Mouse (Mus musculus) limb, embryonic 10.5 days (tissue): ENCODE data around the gene Grk5. TPM values are rescaled to one million over a fixed set of nuclear protein-coding genes. Genes with fewer than 3 reads are reported as not detected.
"Not testable (repeated sequence)": the region's sequence is repeated elsewhere in the genome, so short reads cannot be mapped to it uniquely, and the experiment has no call there.

Experiments
- DNase-seq: peaks from one replicate; pipeline ENCODE4 v3.0.0-alpha.2; 2017; ENCODE audit warnings: low spot score
- H3K27ac ChIP-seq: fragments of 300-500 bp; sonication (generic); 2 replicates; pipeline ENCODE4 v1.5.1; 2016; ENCODE audit warnings: mild to moderate bottlenecking
- H3K27me3 ChIP-seq: fragments of 300-500 bp; sonication (generic); 2 replicates; pipeline ENCODE4 v1.6.1; 2016; ENCODE audit warnings: low read depth, mild to moderate bottlenecking; ENCODE audit not compliant: poor library complexity, severe bottlenecking
- H3K36me3 ChIP-seq: fragments of 300-500 bp; sonication (generic); 2 replicates; pipeline ENCODE4 v1.6.1; 2016; ENCODE audit warnings: mild to moderate bottlenecking, moderate library complexity
- H3K4me1 ChIP-seq: fragments of 300-500 bp; sonication (generic); 2 replicates; pipeline ENCODE4 v1.6.1; 2016
- H3K4me3 ChIP-seq: fragments of 300-500 bp; sonication (generic); 2 replicates; pipeline ENCODE4 v1.5.1; 2016; ENCODE audit warnings: mild to moderate bottlenecking, moderate library complexity
- H3K9me3 ChIP-seq: fragments of 300-500 bp; sonication (generic); replicated peaks from 2 replicates; pipeline ENCODE4 v1.6.1; 2016; ENCODE audit warnings: mild to moderate bottlenecking
- WGBS: fragments of 180-500 bp; shearing (Covaris S2); methylation state at CpG from one replicate; pipeline ENCODE4 v1.1.7; 2016; 5-methylcytosine and 5-hydroxymethylcytosine counted together
- polyA plus RNA-seq: library from polyadenylated mRNA; unstranded; fragments of >200 nt; fragmentation: Nextera tagmentation; extraction: Ambion mirVana; gene quantifications from 2 replicates; pipeline ENCODE4 v1.2.1, GENCODE M21; 2016

Grk5 gene
- polyA plus RNA-seq, 1 experiment from 2014 or later = 1.6 TPM

DNA sequence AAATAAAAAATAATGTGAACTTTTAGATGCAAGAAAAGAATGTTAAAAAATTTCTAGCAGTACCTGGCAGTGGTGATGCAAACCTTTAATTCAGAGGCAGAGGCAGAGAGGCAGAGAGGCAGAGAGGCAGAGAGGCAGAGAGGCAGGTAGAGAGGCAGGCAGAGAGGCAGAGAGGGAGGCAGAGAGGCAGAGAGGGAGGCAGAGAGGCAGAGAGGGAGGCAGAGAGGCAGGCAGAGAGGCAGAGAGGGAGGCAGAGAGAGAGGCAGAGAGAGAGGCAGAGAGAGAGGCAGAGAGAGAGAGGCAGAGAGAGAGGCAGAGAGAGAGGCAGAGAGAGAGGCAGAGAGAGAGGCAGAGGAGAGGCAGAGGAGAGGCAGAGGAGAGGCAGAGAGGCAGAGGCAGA is 35.0 kb downstream of the Grk5 start:
- not testable (repeated sequence) for H3K4me3 ChIP-seq, H3K36me3 ChIP-seq, DNase-seq, H3K27me3 ChIP-seq, H3K9me3 ChIP-seq, H3K4me1 ChIP-seq, H3K27ac ChIP-seq

DNA sequence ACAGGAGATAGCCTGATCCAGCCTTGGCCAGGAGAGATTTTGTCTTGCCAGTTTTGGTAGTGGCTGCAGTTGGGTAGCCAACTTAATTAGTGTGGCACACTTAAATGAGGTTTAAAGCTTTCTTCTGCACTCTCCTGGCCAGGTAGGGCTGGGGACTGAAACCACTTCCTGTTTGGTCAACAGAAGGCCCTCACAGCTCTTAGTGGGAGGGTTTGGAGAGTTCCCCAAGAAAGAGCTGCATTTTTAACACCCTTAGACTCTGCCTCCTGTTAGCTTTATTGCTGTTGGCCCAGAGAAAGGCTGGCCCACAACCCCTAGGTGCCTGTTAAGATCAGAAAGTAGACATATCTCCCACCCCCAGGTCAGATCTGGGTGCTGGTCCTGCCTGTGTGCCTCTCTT is 45.5 kb downstream of the Grk5 start:
- no peak for DNase-seq
- Histone ChIP-seq H3K27me3 (no peaks in the 10 kb centered on the region), H3K9me3 (no peaks in the 10 kb centered on the region), H3K4me1 (0 out of 2 replicates have a peak, but pooled peaks cover 3% of the 10 kb centered on the region), H3K27ac (no peak overlapping the region), H3K4me3 (no peak overlapping the region), H3K36me3 (no peaks in the 10 kb centered on the region)

DNA sequence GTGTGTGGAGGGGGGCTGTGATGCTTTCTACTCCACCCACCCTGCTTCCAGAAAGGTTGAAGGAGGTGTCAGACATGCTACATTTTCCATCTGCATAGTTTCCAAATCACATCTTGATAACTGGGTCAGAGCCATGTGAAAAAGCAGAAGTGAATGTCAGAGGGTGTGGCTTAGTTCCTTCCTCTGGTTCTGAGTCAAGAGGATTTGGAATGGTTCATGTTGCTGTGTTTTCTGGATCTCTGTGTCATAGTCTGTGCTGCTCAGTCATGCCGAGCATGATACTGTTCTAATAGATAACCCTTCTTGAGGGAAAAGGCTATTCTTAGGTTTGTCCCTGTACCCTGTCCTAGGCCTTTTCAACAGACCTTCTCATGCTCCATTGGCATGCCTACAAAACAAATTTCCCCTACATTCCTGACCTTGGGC is 50.4 kb downstream of the Grk5 start:
- 91% methylated on average over 1 of the region's 1 CpGs for WGBS
- H3K9me3 ChIP-seq = no peaks in the 10 kb centered on the region
- H3K27ac ChIP-seq = no peak overlapping the region
- H3K4me3 ChIP-seq = no peak overlapping the region
- H3K36me3 ChIP-seq = no peaks in the 10 kb centered on the region
- no peak for DNase-seq
- H3K27me3 ChIP-seq = no peaks in the 10 kb centered on the region
- H3K4me1 ChIP-seq = 0 out of 2 replicates have a peak, but pooled peaks cover 3% of the 10 kb centered on the region

DNA sequence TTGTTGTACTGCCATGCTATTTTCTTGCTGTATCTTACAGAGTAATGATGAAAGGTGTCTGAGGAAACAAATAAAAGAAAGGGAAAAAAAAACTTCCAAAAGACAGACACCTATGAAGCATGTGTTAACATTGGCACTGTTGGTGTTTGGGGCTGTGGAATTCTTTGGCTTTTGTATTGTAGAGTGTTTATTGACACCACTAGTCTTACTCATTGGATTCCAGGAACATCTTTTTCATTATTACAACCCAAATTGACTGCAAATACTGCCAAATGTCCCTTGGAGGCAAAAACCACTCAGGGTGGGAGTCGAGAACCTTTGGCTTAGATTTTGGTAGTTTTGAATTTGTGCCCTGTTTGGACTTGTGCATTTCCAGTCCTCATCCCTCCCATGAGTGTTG is 51.3 kb downstream of the Grk5 start:
- Histone ChIP-seq H3K4me3 (no peak overlapping the region), H3K27ac (no peak overlapping the region), H3K9me3 (no peaks in the 10 kb centered on the region), H3K36me3 (no peaks in the 10 kb centered on the region), H3K27me3 (no peaks in the 10 kb centered on the region), H3K4me1 (peaks cover 3% of the 10 kb centered on the region; the same call in 1 of the 2 replicates)
- WGBS = 87% methylated on average over 1 of the region's 1 CpGs
- DNase-seq = no peak

DNA sequence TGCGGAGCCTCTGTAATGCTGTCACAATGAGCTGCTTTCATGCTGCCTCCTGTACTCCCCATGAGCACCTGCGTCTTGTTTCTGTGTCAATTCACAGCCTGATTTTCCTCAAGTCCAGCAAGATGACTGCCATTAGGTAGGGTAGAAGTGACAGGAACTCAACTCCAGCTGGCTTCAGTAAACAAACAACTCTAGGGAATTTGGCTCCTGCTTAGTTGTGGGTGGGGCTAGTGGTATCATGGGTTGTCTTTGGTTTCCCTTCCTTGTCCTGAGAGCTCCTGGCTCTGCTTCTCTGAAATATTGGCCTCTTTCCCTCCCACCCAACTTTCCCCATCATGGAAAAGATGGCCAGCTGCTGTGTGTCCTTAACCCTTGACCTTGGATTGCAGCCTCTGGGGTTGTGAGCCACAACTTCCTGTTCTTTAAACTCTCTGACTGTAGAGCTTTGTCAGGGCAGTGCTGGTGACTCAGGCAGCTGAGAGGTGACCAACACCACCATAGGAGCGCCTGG is 56.3 kb downstream of the Grk5 start:
- Histone ChIP-seq H3K4me1 (peaks cover 21% of the 10 kb centered on the region), H3K27me3 (no peaks in the 10 kb centered on the region), H3K9me3 (no peaks in the 10 kb centered on the region), H3K27ac (no peak overlapping the region), H3K36me3 (no peaks in the 10 kb centered on the region), H3K4me3 (no peak overlapping the region)
- 61% methylated on average over 3 of the region's 3 CpGs for WGBS
- no peak for DNase-seq

DNA sequence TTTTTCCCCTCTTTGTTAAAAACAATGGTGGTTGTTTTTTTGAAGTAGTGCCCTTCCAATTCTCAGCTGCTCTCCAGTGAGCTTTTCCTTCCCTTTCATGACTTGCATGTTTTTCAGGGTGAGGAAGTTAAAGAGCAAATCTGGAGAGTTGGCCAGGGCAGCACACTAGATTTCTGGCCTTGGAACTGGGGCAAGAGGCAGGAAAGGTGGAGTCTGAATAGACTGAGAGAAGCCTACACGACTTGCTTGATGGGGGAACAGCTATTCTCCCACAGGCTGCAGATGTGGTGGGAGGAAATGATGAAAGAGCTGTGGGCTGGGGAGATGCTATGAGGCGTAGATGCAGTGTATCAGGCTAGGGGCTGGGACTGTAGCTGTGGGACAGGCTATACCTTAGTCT is 57.1 kb downstream of the Grk5 start:
- H3K9me3 ChIP-seq = no peaks in the 10 kb centered on the region
- no peaks in the 10 kb centered on the region for H3K36me3 ChIP-seq
- H3K4me3 ChIP-seq = no peak overlapping the region
- 71% methylated on average over 2 of the region's 2 CpGs for WGBS
- no peak for DNase-seq
- H3K27ac ChIP-seq = no peak overlapping the region
- H3K27me3 ChIP-seq = no peaks in the 10 kb centered on the region
- peaks cover 21% of the 10 kb centered on the region for H3K4me1 ChIP-seq

DNA sequence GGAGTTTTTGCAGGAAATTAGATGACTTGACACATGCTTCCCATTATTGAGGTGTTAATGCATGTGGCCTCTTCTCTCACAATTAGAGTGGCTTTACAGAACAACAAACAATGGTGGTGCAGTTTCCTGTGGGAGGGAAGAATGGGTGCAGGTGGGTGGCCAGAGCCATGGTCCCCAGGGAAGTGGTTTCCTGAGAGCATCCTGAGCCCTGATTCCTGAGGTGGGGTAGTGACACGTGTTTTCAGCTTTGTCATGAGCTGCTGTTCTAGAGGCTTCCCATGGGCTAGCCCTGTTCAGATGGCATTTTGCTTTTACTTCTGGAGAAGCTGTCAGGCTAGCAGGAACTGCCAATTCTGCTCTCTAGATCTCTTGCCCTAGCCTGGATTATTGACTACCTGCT is 59.4 kb downstream of the Grk5 start:
- Histone ChIP-seq H3K4me1 (peaks cover 21% of the 10 kb centered on the region), H3K36me3 (no peaks in the 10 kb centered on the region), H3K27me3 (no peaks in the 10 kb centered on the region), H3K27ac (no peak overlapping the region), H3K4me3 (no peak overlapping the region), H3K9me3 (no peaks in the 10 kb centered on the region)
- 41% methylated on average over 1 of the region's 1 CpGs for WGBS
- no peak for DNase-seq

DNA sequence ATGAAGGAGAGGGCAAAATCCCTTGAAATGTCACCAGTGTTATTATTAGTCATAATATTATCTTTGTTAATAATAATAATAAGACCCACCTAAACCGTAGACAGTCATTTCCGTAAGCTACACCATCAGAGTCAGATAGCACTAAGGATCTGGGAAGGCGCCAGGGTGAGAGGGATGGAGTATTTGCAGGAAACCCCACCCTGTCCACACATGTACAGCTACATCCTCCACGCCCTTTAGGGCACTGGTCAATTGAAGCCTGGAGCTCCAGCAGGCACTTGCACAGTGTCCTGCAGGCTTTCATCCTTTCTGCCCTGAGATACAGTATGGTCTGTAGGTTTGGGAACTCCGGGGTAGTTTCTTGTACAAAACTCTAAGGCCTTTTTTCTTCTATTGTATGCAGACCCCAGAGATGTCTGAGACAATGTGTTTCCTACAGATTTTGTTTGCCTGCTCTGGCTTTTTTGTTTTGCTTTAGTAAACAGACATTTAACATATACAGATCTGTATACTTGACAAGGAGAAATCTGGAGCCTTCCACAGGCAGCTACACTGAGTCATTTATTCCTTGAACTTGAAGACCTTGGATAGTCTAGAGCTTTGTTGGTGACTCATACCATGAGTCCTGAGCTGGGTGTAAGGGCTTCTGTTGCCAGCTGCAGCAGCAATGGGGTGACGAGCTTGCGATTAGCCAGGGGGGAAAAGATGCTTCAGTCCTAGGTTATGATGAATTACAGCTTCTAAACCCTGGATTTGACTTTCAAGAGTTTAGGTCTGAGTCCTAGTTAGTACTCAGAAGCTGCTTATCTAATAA is 60.7 kb downstream of the Grk5 start:
- 88% methylated on average over 7 of the region's 7 CpGs for WGBS
- H3K27me3 ChIP-seq = no peaks in the 10 kb centered on the region

DNA sequence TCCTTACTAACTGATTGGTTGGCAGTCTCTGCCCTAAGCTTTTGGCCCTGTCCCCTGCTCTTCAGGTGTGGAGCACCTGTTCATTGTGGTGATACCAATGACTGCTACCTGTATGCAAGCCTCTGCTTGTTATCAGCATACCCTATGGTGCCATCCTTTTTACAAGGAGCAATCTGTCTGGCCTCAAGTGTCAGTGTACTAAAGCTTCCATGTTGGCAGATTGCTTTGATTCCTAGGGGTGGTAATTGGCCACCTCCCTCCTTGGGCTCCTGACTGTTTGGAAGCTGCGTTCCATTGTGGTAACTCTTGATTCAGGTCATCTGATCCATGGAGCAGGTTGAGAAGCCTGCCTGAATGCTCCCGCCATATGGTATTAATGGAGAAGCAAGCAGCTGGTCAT is 65.6 kb downstream of the Grk5 start:
- no peaks in the 10 kb centered on the region for H3K27me3 ChIP-seq
- no peak overlapping the region for H3K4me3 ChIP-seq
- no peaks in the 10 kb centered on the region for H3K9me3 ChIP-seq
- 84% methylated on average over 2 of the region's 2 CpGs for WGBS
- no peak for DNase-seq
- no peaks in the 10 kb centered on the region for H3K36me3 ChIP-seq
- no peak overlapping the region for H3K27ac ChIP-seq
- no peaks in the 10 kb centered on the region for H3K4me1 ChIP-seq

More for the DNA sequence above, 60.7 kb downstream of the Grk5 start:
- DNase-seq = no peak
- Histone ChIP-seq H3K4me3 (no peak overlapping the region), H3K4me1 (peaks cover 21% of the 10 kb centered on the region), H3K9me3 (no peaks in the 10 kb centered on the region), H3K36me3 (no peaks in the 10 kb centered on the region), H3K27ac (no peak overlapping the region)

DNA sequence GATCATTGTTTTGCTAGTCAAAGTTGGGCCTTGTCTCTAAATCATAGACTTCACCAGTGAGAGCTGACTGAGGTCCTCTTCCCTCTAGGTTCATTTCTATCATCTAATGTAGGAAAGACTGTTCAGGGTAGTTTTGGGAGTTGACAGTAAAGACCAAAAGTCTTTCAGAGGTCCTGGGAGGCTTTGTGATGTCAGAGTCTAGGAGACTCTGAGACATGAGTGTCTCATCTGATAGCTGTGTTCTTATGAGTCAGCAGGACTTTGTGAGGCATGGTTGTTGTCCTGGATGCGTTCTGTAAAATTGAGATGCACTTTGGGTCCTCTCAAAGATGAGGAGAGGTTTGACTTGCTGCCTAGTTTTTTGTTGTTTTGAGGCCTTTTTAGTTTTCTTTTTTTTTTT is 66.2 kb downstream of the Grk5 start:
- Histone ChIP-seq H3K4me3 (no peak overlapping the region), H3K27ac (no peak overlapping the region), H3K4me1 (no peaks in the 10 kb centered on the region), H3K36me3 (no peaks in the 10 kb centered on the region), H3K9me3 (no peaks in the 10 kb centered on the region), H3K27me3 (no peaks in the 10 kb centered on the region)
- DNase-seq = no peak
- WGBS = 91% methylated on average over 1 of the region's 1 CpGs

DNA sequence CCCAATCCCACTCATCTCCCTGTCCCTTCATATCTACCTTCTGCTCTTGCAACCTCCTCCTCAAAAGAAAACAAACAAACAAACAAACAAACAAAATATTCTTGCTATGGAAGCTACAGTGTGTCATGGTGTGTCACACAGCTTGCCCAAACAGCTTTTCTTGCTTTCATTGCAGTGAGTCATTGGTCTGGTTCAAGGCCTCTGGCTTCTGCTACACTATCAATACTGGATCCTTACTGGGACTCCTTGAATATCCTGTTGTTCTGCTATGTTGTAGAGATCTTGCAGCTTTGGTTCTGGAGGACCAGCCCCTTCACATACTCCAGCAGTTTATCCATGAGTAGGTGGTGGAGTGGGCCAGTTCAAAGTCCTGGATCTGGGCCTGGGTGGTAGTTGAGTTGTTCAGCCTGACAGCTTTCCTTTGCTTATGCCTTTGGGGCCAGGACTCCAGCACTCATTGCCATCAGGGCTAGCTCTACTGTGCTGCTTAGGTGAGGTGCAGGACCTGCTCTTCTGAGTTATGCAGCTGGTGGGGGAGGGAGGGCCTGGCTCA is 66.7 kb downstream of the Grk5 start:
- no peaks in the 10 kb centered on the region for H3K9me3 ChIP-seq
- H3K27ac ChIP-seq = no peak overlapping the region
- no peak overlapping the region for H3K4me3 ChIP-seq
- no peaks in the 10 kb centered on the region for H3K4me1 ChIP-seq
- no peaks in the 10 kb centered on the region for H3K27me3 ChIP-seq
- DNase-seq = no peak
- H3K36me3 ChIP-seq = no peaks in the 10 kb centered on the region

DNA sequence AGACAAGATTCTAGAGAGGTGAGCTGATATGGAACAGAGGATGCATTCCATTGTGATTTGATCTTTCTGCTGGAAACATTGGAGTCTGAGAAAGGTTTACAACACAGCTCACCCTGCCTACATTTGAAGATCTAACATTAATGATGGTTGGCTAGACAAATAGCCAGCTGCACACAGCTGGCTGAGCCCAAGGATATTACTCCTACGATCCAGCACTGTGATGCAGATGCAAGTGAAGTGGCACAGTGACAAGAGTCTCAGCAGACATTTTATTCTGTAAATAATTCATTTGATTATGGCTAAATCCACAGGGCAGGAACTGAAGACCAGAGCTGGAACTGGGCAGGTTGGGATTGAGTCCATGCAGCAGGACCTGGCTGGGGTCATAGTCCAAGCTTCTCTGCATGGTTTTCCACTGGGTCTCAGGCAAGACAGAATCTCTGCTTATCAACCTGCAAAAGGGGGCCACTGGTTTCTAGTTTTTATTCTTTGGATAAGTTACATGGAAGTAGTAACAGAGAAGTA is 70.2 kb downstream of the Grk5 start:
- Histone ChIP-seq H3K27me3 (no peaks in the 10 kb centered on the region), H3K4me1 (no peaks in the 10 kb centered on the region), H3K9me3 (no peaks in the 10 kb centered on the region), H3K4me3 (no peak overlapping the region), H3K27ac (no peak overlapping the region), H3K36me3 (no peaks in the 10 kb centered on the region)
- DNase-seq = no peak
- WGBS = 89% methylated on average over 1 of the region's 1 CpGs

DNA sequence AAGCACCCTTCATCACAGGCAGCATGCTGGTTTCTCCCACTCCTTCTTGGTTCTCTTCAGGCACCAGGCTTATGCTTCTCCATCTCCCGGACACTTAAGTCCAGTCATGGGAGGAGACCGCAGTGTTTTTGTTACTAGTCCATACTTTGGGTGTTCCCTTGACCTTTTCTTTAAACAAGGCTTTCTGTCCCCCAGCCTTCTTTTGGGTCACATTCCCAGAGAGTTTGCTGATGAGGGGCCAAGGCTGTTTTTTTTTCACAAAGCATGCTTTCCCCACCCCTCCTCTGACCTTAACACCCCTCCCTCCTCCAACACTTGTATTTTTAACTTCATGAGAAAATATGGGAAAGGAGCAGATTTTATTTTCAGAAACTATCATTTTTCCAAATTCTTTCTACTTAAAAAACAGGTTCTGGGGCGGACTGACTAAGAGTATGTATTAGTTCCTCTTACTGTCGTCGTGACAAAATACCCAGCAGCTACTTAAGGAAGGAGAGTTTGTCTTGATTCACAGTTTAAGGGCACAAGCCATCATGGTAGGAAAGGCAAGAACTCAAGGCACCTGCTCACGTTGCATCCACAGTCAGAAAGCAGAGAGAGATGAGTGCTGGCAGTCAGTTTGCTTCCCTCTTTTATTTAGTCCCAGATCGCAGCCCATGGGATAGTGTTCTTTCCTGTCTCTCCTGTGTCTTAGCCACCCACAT is 73.0 kb downstream of the Grk5 start:
- H3K27me3 ChIP-seq = no peaks in the 10 kb centered on the region
- H3K9me3 ChIP-seq = no peaks in the 10 kb centered on the region
- no peak overlapping the region for H3K4me3 ChIP-seq
- H3K27ac ChIP-seq = no peak overlapping the region
- no peak for DNase-seq
- H3K4me1 ChIP-seq = no peaks in the 10 kb centered on the region
- no peaks in the 10 kb centered on the region for H3K36me3 ChIP-seq
- WGBS = 93% methylated on average over 7 of the region's 7 CpGs
